Mouse (Mus musculus) G1E (cell line): ENCODE results near the gene Ddr1.

Source experiments
- CTCF ChIP-seq: IDR thresholded peaks from 2 replicates; pipeline ENCODE4 v1.5.1; 2012; ENCODE audit warnings: low read depth, low read length, inconsistent platforms, mixed read lengths
- GATA1 ChIP-seq: IDR thresholded peaks from 2 replicates; pipeline ENCODE4 v1.6.1; 2012; ENCODE audit warnings: borderline replicate concordance, low read length, inconsistent platforms, mixed read lengths

- TF ChIP-seq CTCF = no peak
- no peak for TF ChIP-seq GATA1
Observed at GRCm38 (mm10) chr17:35717080-35717479, 12.7 kb upstream of the Ddr1 start.
